Mouse (Mus musculus) erythroblast, embryonic 14.5 days (primary cell): ENCODE data around the gene Rai14.

Experiments used
- GATA1 ChIP-seq: IDR thresholded peaks from 2 replicates; pipeline ENCODE4 v1.6.1; 2012; ENCODE audit warnings: low read length, inconsistent platforms, mixed read lengths
- TAL1 ChIP-seq: IDR thresholded peaks from 3 replicates; pipeline ENCODE4 v1.6.1; 2012; ENCODE audit warnings: low read length, inconsistent platforms, mixed read lengths

GRCm38 (mm10) chr15:10715139-10715505 lies 698 bp upstream of the Rai14 start:
- TF ChIP-seq TAL1 (no peak), GATA1 (no peak)
